Mouse (Mus musculus): ENCODE measurements around the gene Otx1. TPM values are rescaled to one million over a fixed set of nuclear protein-coding genes. Genes with fewer than 3 reads are reported as not detected.

The Otx1 gene
- polyA plus RNA-seq, 1 experiment from 2014 or later, result not detected

- DNase-seq (ENCODE audit: low spot score), result no peak
- ATAC-seq (replicated peaks; ENCODE audit: low FRiP score, low TSS enrichment, low read depth), result no peak
Measured at GRCm38 (mm10) chr11:21973597-21973996, 29.1 kb downstream of the Otx1 start.

GRCm38 (mm10) chr11:21968922-21969321 lies 33.8 kb downstream of the Otx1 start:
- ATAC-seq (replicated peaks; ENCODE audit: low FRiP score, low TSS enrichment, low read depth) (no peak), DNase-seq (ENCODE audit: low spot score) (no peak)
- Histone ChIP-seq H3K4me3 (ENCODE audit: low read depth, low read length) (no peak overlapping the region), H3K36me3 (ENCODE audit: control insufficient read depth, insufficient read depth, low read length) (no peaks in the 10 kb centered on the region), H3K4me1 (replicated peaks; ENCODE audit: control insufficient read depth, insufficient read depth, low read length) (no peaks in the 10 kb centered on the region), H3K27me3 (replicated peaks; ENCODE audit: control insufficient read depth, insufficient read depth, low read length) (no peaks in the 10 kb centered on the region), H3K9me3 (ENCODE audit: control insufficient read depth, low read length) (no peaks in the 10 kb centered on the region), H3K9ac (ENCODE audit: low read length) (no peak overlapping the region), H3K27ac (ENCODE audit: low read depth) (no peak overlapping the region), H3K4me2 (ENCODE audit: low read length) (no peak overlapping the region)
- WGBS, result 89% methylated on average over 3 of the region's 3 CpGs

More at GRCm38 (mm10) chr11:21973597-21973996, 29.1 kb downstream of the Otx1 start:
- Histone ChIP-seq H3K9ac (ENCODE audit: low read length) (no peak overlapping the region), H3K4me2 (ENCODE audit: low read length) (no peak overlapping the region), H3K4me1 (replicated peaks; ENCODE audit: control insufficient read depth, insufficient read depth, low read length) (no peaks in the 10 kb centered on the region), H3K27ac (ENCODE audit: low read depth) (no peak overlapping the region), H3K4me3 (ENCODE audit: low read depth, low read length) (no peak overlapping the region), H3K27me3 (replicated peaks; ENCODE audit: control insufficient read depth, insufficient read depth, low read length) (no peaks in the 10 kb centered on the region), H3K9me3 (ENCODE audit: control insufficient read depth, low read length) (no peaks in the 10 kb centered on the region), H3K36me3 (ENCODE audit: control insufficient read depth, insufficient read depth, low read length) (no peaks in the 10 kb centered on the region)
- 75% methylated on average over 3 of the region's 3 CpGs for WGBS

- DNase-seq (ENCODE audit: low spot score) (no peak), ATAC-seq (replicated peaks; ENCODE audit: low FRiP score, low TSS enrichment, low read depth) (no peak)
- Histone ChIP-seq H3K4me3 (ENCODE audit: low read depth, low read length) (no peak overlapping the region), H3K4me2 (ENCODE audit: low read length) (no peak overlapping the region), H3K36me3 (ENCODE audit: control insufficient read depth, insufficient read depth, low read length) (no peaks in the 10 kb centered on the region), H3K4me1 (replicated peaks; ENCODE audit: control insufficient read depth, insufficient read depth, low read length) (no peaks in the 10 kb centered on the region), H3K27me3 (replicated peaks; ENCODE audit: control insufficient read depth, insufficient read depth, low read length) (no peaks in the 10 kb centered on the region), H3K9ac (ENCODE audit: low read length) (no peak overlapping the region), H3K9me3 (ENCODE audit: control insufficient read depth, low read length) (0 out of 2 replicates have a peak, but pooled peaks cover under 1% of the 10 kb centered on the region), H3K27ac (ENCODE audit: low read depth) (no peak overlapping the region)
- 84% methylated on average over 7 of the region's 7 CpGs for WGBS
Measured at GRCm38 (mm10) chr11:21955167-21955566, 47.5 kb downstream of the Otx1 start.

DNA sequence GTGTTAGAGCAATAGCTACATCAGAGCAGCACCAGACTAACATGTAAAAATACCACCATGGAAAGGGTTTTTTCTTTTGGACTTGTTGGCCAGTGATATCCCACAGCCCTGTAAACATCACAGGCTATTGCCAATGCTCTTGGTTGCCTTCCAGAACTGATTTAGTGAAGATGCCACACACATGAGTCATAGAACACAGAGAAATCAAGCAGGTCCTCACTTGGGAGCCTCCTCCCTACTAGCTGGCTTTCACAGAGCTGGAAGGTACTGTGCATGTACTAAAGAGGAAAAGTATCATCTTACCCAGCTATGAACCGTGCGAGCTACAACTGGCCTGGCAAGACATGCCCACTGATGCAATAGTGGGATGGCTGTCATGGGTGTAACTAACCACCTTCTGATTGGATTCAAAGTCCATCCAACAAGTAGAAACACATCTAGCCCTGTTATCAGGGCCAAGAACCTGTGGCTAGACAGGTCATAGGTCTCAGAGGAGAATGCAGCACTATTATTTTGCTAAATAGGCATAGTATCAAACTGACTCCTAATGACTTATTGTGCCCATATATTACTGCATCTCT lies 51.0 kb downstream of the Otx1 start:
- Histone ChIP-seq H3K4me1 (replicated peaks; ENCODE audit: control insufficient read depth, insufficient read depth, low read length) (no peaks in the 10 kb centered on the region), H3K27me3 (replicated peaks; ENCODE audit: control insufficient read depth, insufficient read depth, low read length) (no peaks in the 10 kb centered on the region), H3K9me3 (ENCODE audit: control insufficient read depth, low read length) (0 out of 2 replicates have a peak, but pooled peaks cover 2% of the 10 kb centered on the region), H3K9ac (ENCODE audit: low read length) (no peak overlapping the region), H3K27ac (ENCODE audit: low read depth) (no peak overlapping the region), H3K36me3 (ENCODE audit: control insufficient read depth, insufficient read depth, low read length) (no peaks in the 10 kb centered on the region), H3K4me3 (ENCODE audit: low read depth, low read length) (no peak overlapping the region), H3K4me2 (ENCODE audit: low read length) (no peak overlapping the region)
- DNase-seq (ENCODE audit: low spot score) (no peak), ATAC-seq (replicated peaks; ENCODE audit: low FRiP score, low TSS enrichment, low read depth) (no peak)
- WGBS, result 90% methylated on average over 2 of the region's 2 CpGs

- Histone ChIP-seq H3K9me3 (ENCODE audit: control insufficient read depth, low read length) (0 out of 2 replicates have a peak, but pooled peaks cover 2% of the 10 kb centered on the region), H3K27me3 (replicated peaks; ENCODE audit: control insufficient read depth, insufficient read depth, low read length) (no peaks in the 10 kb centered on the region), H3K4me2 (ENCODE audit: low read length) (no peak overlapping the region), H3K4me3 (ENCODE audit: low read depth, low read length) (no peak overlapping the region), H3K4me1 (replicated peaks; ENCODE audit: control insufficient read depth, insufficient read depth, low read length) (no peaks in the 10 kb centered on the region), H3K27ac (ENCODE audit: low read depth) (no peak overlapping the region), H3K36me3 (ENCODE audit: control insufficient read depth, insufficient read depth, low read length) (no peaks in the 10 kb centered on the region), H3K9ac (ENCODE audit: low read length) (no peak overlapping the region)
- DNase-seq (ENCODE audit: low spot score) (no peak), ATAC-seq (replicated peaks; ENCODE audit: low FRiP score, low TSS enrichment, low read depth) (no peak)
Measured at GRCm38 (mm10) chr11:21950094-21950493, 52.6 kb downstream of the Otx1 start.
